ENCODE assay signal across 8 mouse cellular contexts in genomic region chr11:70670483-70670882, GRCm38 (mm10). TPM values are rescaled to one million over a fixed set of nuclear protein-coding genes. Genes with fewer than 3 reads are reported as not detected.
A peak's percentile ranks its signal among the peaks of the same experiment; 100 is the strongest.
DNase-seq lines count a peak whose midpoint lies in the region; ATAC-seq and TF ChIP-seq lines count a peak whose summit lies in the region.

No protein-coding gene starts in this region.

- no peak for ATAC-seq in embryonic facial prominence, embryonic 14.5 days (ENCODE audit: low read depth)

- peaks cover 32% of the 10 kb centered on the region for H3K36me3 ChIP-seq in embryonic facial prominence, embryonic 14.5 days (ENCODE audit: control insufficient read depth, insufficient read depth, low read length)

- no peak for TF ChIP-seq POLR2A in olfactory bulb, adult 2 months (IDR thresholded peaks at IDR 0.05; ENCODE audit: insufficient read depth, low read depth, low read length)

- WGBS in embryonic facial prominence, embryonic 14.5 days, result 43% methylated on average over 14 of the region's 14 CpGs
- WGBS in olfactory bulb, adult 2 months, result 14% methylated on average over 14 of the region's 14 CpGs

- peak overlapping the region; percentile 70 for H3K4me2 ChIP-seq in embryonic facial prominence, embryonic 14.5 days (ENCODE audit: low read depth, low read length)

- no peaks in the 10 kb centered on the region for H3K27me3 ChIP-seq in embryonic facial prominence, embryonic 14.5 days (replicated peaks; ENCODE audit: control insufficient read depth, insufficient read depth, low read length)

- H3K27ac ChIP-seq in embryonic facial prominence, embryonic 14.5 days (replicated peaks; ENCODE audit: low read depth, low read length), result peak overlapping the region; percentile 96
- H3K27ac ChIP-seq in olfactory bulb, adult 2 months (ENCODE audit: insufficient read depth, low read depth, low read length), result peak overlapping the region; percentile 96

- TF ChIP-seq CTCF in olfactory bulb, adult 2 months (IDR thresholded peaks at IDR 0.05; ENCODE audit: insufficient read depth, low read depth, low read length), result no peak

- DNase-seq in embryo, embryonic 11 days, result peak; percentile 25
- DNase-seq in embryo, embryonic 10.5 days (ENCODE audit: low spot score), result no peak
- peak; percentile 39 for DNase-seq in 3T3-L1 (ENCODE audit: low read depth, low spot score)
- no peak for DNase-seq in embryonic facial prominence, embryonic 14.5 days (ENCODE audit: low spot score)
- DNase-seq in kidney, postnatal 25 days, result peak; percentile 28 to 62
- no peak for DNase-seq in urinary bladder, postnatal 14 days (ENCODE audit: low spot score)
- DNase-seq in retina, postnatal 1 day, result no peak

- H3K9ac ChIP-seq in embryonic facial prominence, embryonic 14.5 days (ENCODE audit: low read depth, low read length), result peak overlapping the region; percentile 74

- peaks cover 10% of the 10 kb centered on the region for H3K4me1 ChIP-seq in embryonic facial prominence, embryonic 14.5 days (ENCODE audit: control insufficient read depth, insufficient read depth, low read length)
- H3K4me1 ChIP-seq in olfactory bulb, adult 2 months (ENCODE audit: control insufficient read depth, insufficient read depth, low read length), result peaks cover 15% of the 10 kb centered on the region

- H3K9me3 ChIP-seq in embryonic facial prominence, embryonic 14.5 days (ENCODE audit: control insufficient read depth, low read length), result no peaks in the 10 kb centered on the region

- peak overlapping the region; percentile 62 for H3K4me3 ChIP-seq in embryonic facial prominence, embryonic 14.5 days (ENCODE audit: low read depth, low read length)
- peak overlapping the region; percentile 70 for H3K4me3 ChIP-seq in olfactory bulb, adult 2 months (ENCODE audit: insufficient read depth, low read depth, low read length)

RNA-seq across cellular contexts. Expression of gene Spag7, which starts 1.3 kb away (rescaled TPM):
- polyA plus RNA-seq in embryonic facial prominence, embryonic 14.5 days (2014; fragmentation: Nextera tagmentation; extraction: Ambion mirVana), result 88.9 and 97.1 TPM in 2 replicates
- not detected in 2 replicates for polyA plus RNA-seq in olfactory bulb, adult 2 months (2012; ENCODE audit: insufficient read depth, insufficient read length, low replicate concordance, missing spikeins)

RNA-seq across cellular contexts. Expression of gene Eno3, which starts 13.5 kb away (rescaled TPM):
- polyA plus RNA-seq in embryonic facial prominence, embryonic 14.5 days (2014; fragmentation: Nextera tagmentation; extraction: Ambion mirVana), result 165 and 289 TPM in 2 replicates
- not detected in 2 replicates for polyA plus RNA-seq in olfactory bulb, adult 2 months (2012; ENCODE audit: insufficient read depth, insufficient read length, low replicate concordance, missing spikeins)

RNA-seq across cellular contexts. Expression of gene Pfn1, which starts 16.0 kb away (rescaled TPM):
- 1,605 and 1,712 TPM in 2 replicates for polyA plus RNA-seq in embryonic facial prominence, embryonic 14.5 days (2014; fragmentation: Nextera tagmentation; extraction: Ambion mirVana)
- polyA plus RNA-seq in olfactory bulb, adult 2 months (2012; ENCODE audit: insufficient read depth, insufficient read length, low replicate concordance, missing spikeins), result 496 and 550 TPM in 2 replicates

RNA-seq across cellular contexts. Expression of gene Camta2, which starts 17.4 kb away (rescaled TPM):
- polyA plus RNA-seq in embryonic facial prominence, embryonic 14.5 days (2014; fragmentation: Nextera tagmentation; extraction: Ambion mirVana), result 12.6 and 12.8 TPM in 2 replicates
- not detected in 2 replicates for polyA plus RNA-seq in olfactory bulb, adult 2 months (2012; ENCODE audit: insufficient read depth, insufficient read length, low replicate concordance, missing spikeins)

RNA-seq across cellular contexts. Expression of gene Slc25a11, which starts 23.2 kb away (rescaled TPM):
- polyA plus RNA-seq in embryonic facial prominence, embryonic 14.5 days (2014; fragmentation: Nextera tagmentation; extraction: Ambion mirVana), result 147 and 165 TPM in 2 replicates
- polyA plus RNA-seq in olfactory bulb, adult 2 months (2012; ENCODE audit: insufficient read depth, insufficient read length, low replicate concordance, missing spikeins), result not detected in 2 replicates

Comparison
In these comparisons a context has a peak if more than half of its experiments do, and no peak if none do; other contexts are left out.
1. DNase-seq: peak in embryo, embryonic 11 days (single experiment), 3T3-L1 (single experiment) and kidney, postnatal 25 days (2 of 2); none in embryo, embryonic 10.5 days (single experiment), embryonic facial prominence, embryonic 14.5 days (single experiment), urinary bladder, postnatal 14 days (single experiment) and retina, postnatal 1 day (single experiment).